Mouse (Mus musculus): ENCODE measurements around the gene Ehmt1.

DNA sequence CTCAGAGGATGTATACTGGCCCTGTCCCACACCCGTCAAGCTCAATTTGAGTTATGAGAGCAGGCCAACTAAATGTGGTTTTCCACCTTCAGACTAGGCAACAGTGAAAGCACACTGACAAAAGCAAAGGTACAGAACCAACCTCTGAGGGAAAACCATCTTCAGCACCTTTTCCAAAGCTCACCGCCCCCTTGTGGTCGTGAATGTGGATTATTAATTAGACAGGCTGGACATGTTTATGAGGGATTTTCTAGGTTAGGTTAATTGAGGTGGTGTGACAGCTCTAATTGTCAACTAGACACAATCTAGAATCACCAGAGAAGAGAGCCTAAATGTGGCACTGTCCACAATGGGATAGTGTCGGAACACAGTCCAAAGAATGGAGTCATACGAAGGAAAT, 30.5 kb downstream of the Ehmt1 start:
- no peak for TF ChIP-seq CTCF (IDR thresholded peaks at IDR 0.05; ENCODE audit: low read depth, low read length)
- TF ChIP-seq POLR2A (IDR thresholded peaks at IDR 0.05; ENCODE audit: extremely low read depth, insufficient read depth, low read length) = no peak

All from liver, adult 2 months (tissue).